Mouse (Mus musculus) liver (tissue): ENCODE measurements around the gene Wdr25.

Experiments used
- DNase-seq: peaks from one replicate; pipeline ENCODE4 v3.0.0-alpha.2; 2020; ENCODE audit warnings: mixed read lengths

The Wdr25 gene

GRCm38 (mm10) chr12:108993046-108993445 is 99.6 kb downstream of the Wdr25 start:
- no peak for DNase-seq

GRCm38 (mm10) chr12:108994436-108995031 is 101.1 kb downstream of the Wdr25 start:
- DNase-seq = peak; percentile 78

- DNase-seq = no peak
Observed at GRCm38 (mm10) chr12:108995976-108996636, 102.7 kb downstream of the Wdr25 start.

GRCm38 (mm10) chr12:108997249-108997648 is 103.8 kb downstream of the Wdr25 start:
- DNase-seq = no peak

- no peak for DNase-seq
Observed at GRCm38 (mm10) chr12:109002978-109003377, 109.5 kb downstream of the Wdr25 start.

GRCm38 (mm10) chr12:109010070-109010649 is 116.7 kb downstream of the Wdr25 start:
- DNase-seq = no peak

GRCm38 (mm10) chr12:109022181-109022691 is 128.8 kb downstream of the Wdr25 start:
- DNase-seq = no peak

GRCm38 (mm10) chr12:109022966-109023365 is 129.5 kb downstream of the Wdr25 start:
- DNase-seq = no peak

- no peak for DNase-seq
Observed at GRCm38 (mm10) chr12:109023780-109024179, 130.3 kb downstream of the Wdr25 start.

GRCm38 (mm10) chr12:109037026-109037425 is 143.6 kb downstream of the Wdr25 start:
- no peak for DNase-seq

GRCm38 (mm10) chr12:109038179-109038819 is 144.9 kb downstream of the Wdr25 start:
- DNase-seq = no peak

- DNase-seq = no peak
Observed at GRCm38 (mm10) chr12:109039311-109039710, 145.9 kb downstream of the Wdr25 start.

- no peak for DNase-seq
Observed at GRCm38 (mm10) chr12:109044497-109044896, 151.1 kb downstream of the Wdr25 start.

- no peak for DNase-seq
Observed at GRCm38 (mm10) chr12:109045581-109045980, 152.2 kb downstream of the Wdr25 start.

- no peak for DNase-seq
Observed at GRCm38 (mm10) chr12:109049949-109050348, 156.5 kb downstream of the Wdr25 start.

GRCm38 (mm10) chr12:109053020-109053806 is 159.8 kb downstream of the Wdr25 start:
- no peak for DNase-seq

- no peak for DNase-seq
Observed at GRCm38 (mm10) chr12:109057736-109058135, 164.3 kb downstream of the Wdr25 start.

- DNase-seq = no peak
Observed at GRCm38 (mm10) chr12:109058660-109059059, 165.2 kb downstream of the Wdr25 start.

GRCm38 (mm10) chr12:109067561-109068135 is 174.2 kb downstream of the Wdr25 start:
- peak; percentile 39 for DNase-seq

GRCm38 (mm10) chr12:109068167-109068653 is 174.8 kb downstream of the Wdr25 start, which contains the start of gene Begain:
TSS of gene Begain (minus strand) at chr12:109068217.
- DNase-seq = no peak

- DNase-seq = no peak
Observed at GRCm38 (mm10) chr12:109068738-109069137, 175.3 kb downstream of the Wdr25 start.

GRCm38 (mm10) chr12:109069751-109070150 is 176.3 kb downstream of the Wdr25 start:
- DNase-seq = no peak
